Mouse (Mus musculus): ENCODE measurements around the gene Tnf.

DNA sequence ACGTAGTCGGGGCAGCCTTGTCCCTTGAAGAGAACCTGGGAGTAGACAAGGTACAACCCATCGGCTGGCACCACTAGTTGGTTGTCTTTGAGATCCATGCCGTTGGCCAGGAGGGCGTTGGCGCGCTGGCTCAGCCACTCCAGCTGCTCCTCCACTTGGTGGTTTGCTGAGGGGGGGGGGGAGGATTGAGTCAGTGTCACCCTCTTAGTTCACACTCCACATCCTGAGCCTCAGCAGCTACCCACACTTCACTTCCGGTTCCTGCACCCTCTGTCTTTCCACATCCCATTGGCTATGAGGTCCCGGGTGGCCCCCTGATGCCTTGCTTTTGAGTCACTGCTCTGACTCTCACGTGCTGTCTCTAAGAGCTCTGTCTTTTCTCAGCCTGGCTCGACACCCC is 1.4 kb downstream of the Tnf start:
- TF ChIP-seq GATA1 (IDR thresholded peaks at IDR 0.05; ENCODE audit: borderline replicate concordance, low read length) (no peak), FLI1 (IDR thresholded peaks at IDR 0.05; ENCODE audit: low read length) (no peak; the same call in 1 of the 2 replicates)

Data from megakaryocyte, embryonic 14.5 days (primary cell).